Mouse (Mus musculus): Measurements from ENCODE around the gene Wdr38. TPM values are rescaled to one million over a fixed set of nuclear protein-coding genes. Genes with fewer than 3 reads are reported as not detected.

Gene Wdr38
- total RNA-seq (2022): under 1 TPM; 0.09 to 0.22 (median 0.13) TPM

GRCm38 (mm10) chr2:38997386-38998374 is at the start of gene Wdr38:
Wdr38 (plus strand) TSS chr2:38997476.
- DNase-seq (ENCODE audit: low spot score): peak; percentile 90

- no peak for DNase-seq (ENCODE audit: low spot score)
These were observed 49.7 kb upstream of the Wdr38 start for GRCm38 (mm10) chr2:38947566-38947965.

GRCm38 (mm10) chr2:38950281-38950719 is 47.0 kb upstream of the Wdr38 start:
- DNase-seq (ENCODE audit: low spot score): peak; percentile 88

GRCm38 (mm10) chr2:38953152-38953883 is 44.0 kb upstream of the Wdr38 start:
- peak; percentile 76 for DNase-seq (ENCODE audit: low spot score)

GRCm38 (mm10) chr2:38956062-38956461 is 41.2 kb upstream of the Wdr38 start:
- no peak for DNase-seq (ENCODE audit: low spot score)

- no peak for DNase-seq (ENCODE audit: low spot score)
These were observed 39.5 kb upstream of the Wdr38 start for GRCm38 (mm10) chr2:38957671-38958223.

- DNase-seq (ENCODE audit: low spot score): no peak
These were observed 33.1 kb upstream of the Wdr38 start for GRCm38 (mm10) chr2:38964198-38964597.

GRCm38 (mm10) chr2:38969650-38970049 is 27.6 kb upstream of the Wdr38 start:
- DNase-seq (ENCODE audit: low spot score): no peak

GRCm38 (mm10) chr2:38970057-38970456 is 27.2 kb upstream of the Wdr38 start:
- no peak for DNase-seq (ENCODE audit: low spot score)

- no peak for DNase-seq (ENCODE audit: low spot score)
These were observed 24.1 kb upstream of the Wdr38 start for GRCm38 (mm10) chr2:38973223-38973622.

- DNase-seq (ENCODE audit: low spot score): no peak
These were observed 23.6 kb upstream of the Wdr38 start for GRCm38 (mm10) chr2:38973701-38974100.

- no peak for DNase-seq (ENCODE audit: low spot score)
These were observed 23.1 kb upstream of the Wdr38 start for GRCm38 (mm10) chr2:38974171-38974570.

- no peak for DNase-seq (ENCODE audit: low spot score)
These were observed 22.1 kb upstream of the Wdr38 start for GRCm38 (mm10) chr2:38975181-38975580.

- no peak for DNase-seq (ENCODE audit: low spot score)
These were observed 21.1 kb upstream of the Wdr38 start for GRCm38 (mm10) chr2:38975941-38976805.

- DNase-seq (ENCODE audit: low spot score): no peak
These were observed 19.4 kb upstream of the Wdr38 start for GRCm38 (mm10) chr2:38977837-38978236.

GRCm38 (mm10) chr2:38983456-38983855 is 13.8 kb upstream of the Wdr38 start:
- no peak for DNase-seq (ENCODE audit: low spot score)

- peak; percentile 80 for DNase-seq (ENCODE audit: low spot score)
These were observed 10.7 kb upstream of the Wdr38 start for GRCm38 (mm10) chr2:38986580-38986979.

GRCm38 (mm10) chr2:38987371-38987770 is 9.9 kb upstream of the Wdr38 start:
- no peak for DNase-seq (ENCODE audit: low spot score)

GRCm38 (mm10) chr2:38987803-38988510 is 9.3 kb upstream of the Wdr38 start:
- no peak for DNase-seq (ENCODE audit: low spot score)

GRCm38 (mm10) chr2:38988929-38989328 is 8.3 kb upstream of the Wdr38 start:
- DNase-seq (ENCODE audit: low spot score): no peak

- DNase-seq (ENCODE audit: low spot score): no peak
These were observed 5.3 kb upstream of the Wdr38 start for GRCm38 (mm10) chr2:38992004-38992403.

Data from heart, adult 8-10 months (tissue).